ENCODE assay signal across 11 mouse cellular contexts in genomic region chr11:50441637-50442036, GRCm38 (mm10). TPM values are rescaled to one million over a fixed set of nuclear protein-coding genes. Genes with fewer than 3 reads are reported as not detected.
DNase-seq lines count a peak whose midpoint lies in the region; ATAC-seq and TF ChIP-seq lines count a peak whose summit lies in the region.
"Had no signal": no experiment of that assay in that cellular context is flagged by ENCODE, and none has a peak within 500 bp of the region (broad histone marks: within the 10 kb centered on the region; RNA-seq: fewer than 3 reads in every experiment).

No protein-coding gene starts in this region.

- no peak for TF ChIP-seq POLR2A in embryonic fibroblast, embryonic 13.5 days (IDR thresholded peaks at IDR 0.05; ENCODE audit: low read depth, low read length)
- no peak for TF ChIP-seq POLR2A in myocyte (IDR thresholded peaks at IDR 0.05; ENCODE audit: insufficient read length, low read depth)

- H3ac ChIP-seq in myocyte (ENCODE audit: control insufficient read depth, insufficient read length) = no peak overlapping the region

- peak overlapping the region; percentile 79 for H3K27ac ChIP-seq in embryonic fibroblast, embryonic 13.5 days (ENCODE audit: insufficient read depth, low read length)
- H3K27ac ChIP-seq in left cerebral cortex, adult 2 months = peak overlapping the region; percentile 29
- no peak overlapping the region for H3K27ac ChIP-seq in intestine, embryonic 15.5 days

- peak; percentile 69 for DNase-seq in layer of hippocampus, adult 11-12 months (ENCODE audit: low spot score)
- DNase-seq in layer of hippocampus, adult 9-10 months (ENCODE audit: low spot score) = no peak
- peak; percentile 54 to 69 for DNase-seq in left cerebral cortex, adult 2 months (ENCODE audit: extremely low spot score in 1 of 2, low spot score in 2 of 2)
- DNase-seq in kidney, adult 11 months = no peak
- no peak for DNase-seq in cerebellum, adult 8-10 months
- DNase-seq: kidney, postnatal 36 days; thymus, postnatal 36 days had no signal

- peaks cover 13% of the 10 kb centered on the region for H3K4me1 ChIP-seq in embryonic fibroblast, embryonic 13.5 days (ENCODE audit: control insufficient read depth, insufficient read depth, low read length)
- no peaks in the 10 kb centered on the region for H3K4me1 ChIP-seq in intestine, embryonic 15.5 days (replicated peaks)

- no peaks in the 10 kb centered on the region for H3K79me2 ChIP-seq in myocyte (ENCODE audit: control insufficient read depth, insufficient read depth)

- intact Hi-C loops in left cerebral cortex, adult 2 months (cut with DNase I) = loop anchor here (5.0 kb wide), 2 partner anchors 146 to 161 kb away; partner anchors contain the start of gene Adamts2

- no peak for ATAC-seq in intestine, embryonic 15.5 days

- no peak overlapping the region for H3K4me3 ChIP-seq in embryonic fibroblast, embryonic 13.5 days (ENCODE audit: insufficient read depth, low read length)
- no peak overlapping the region for H3K4me3 ChIP-seq in left cerebral cortex, adult 2 months
- H3K4me3 ChIP-seq in myocyte = no peak overlapping the region
- H3K4me3 ChIP-seq in intestine, embryonic 15.5 days (replicated peaks) = no peak overlapping the region

- H3K27me3 ChIP-seq in myocyte (ENCODE audit: control insufficient read depth, insufficient read depth, insufficient read length) = no peaks in the 10 kb centered on the region
- no peaks in the 10 kb centered on the region for H3K27me3 ChIP-seq in intestine, embryonic 15.5 days (replicated peaks)

- H3K36me3 ChIP-seq in myocyte (ENCODE audit: control insufficient read depth, insufficient read depth) = no peaks in the 10 kb centered on the region
- H3K36me3 ChIP-seq in intestine, embryonic 15.5 days = no peaks in the 10 kb centered on the region
- H3K36me3 ChIP-seq: G1E had no signal

- H3K4me2 ChIP-seq in myocyte (ENCODE audit: low read depth) = peak overlapping the region; percentile 64
- no peak overlapping the region for H3K4me2 ChIP-seq in intestine, embryonic 15.5 days (replicated peaks)

- H3K9me3 ChIP-seq in intestine, embryonic 15.5 days = no peaks in the 10 kb centered on the region
- H3K9me3 ChIP-seq: G1E had no signal

- WGBS in intestine, embryonic 15.5 days = 58% methylated on average over 9 of the region's 9 CpGs

- no peak overlapping the region for H3K9ac ChIP-seq in intestine, embryonic 15.5 days

- no peak for TF ChIP-seq CTCF in embryonic fibroblast, embryonic 13.5 days (IDR thresholded peaks at IDR 0.05; ENCODE audit: borderline replicate concordance, insufficient read depth, low read length)
- no peak for TF ChIP-seq CTCF in left cerebral cortex, adult 2 months (IDR thresholded peaks at IDR 0.05)

TF ChIP-seq in myocyte, 11 proteins besides CTCF, POLR2A, EP300 and RAD21:
- TF ChIP-seq CEBPB (IDR thresholded peaks at IDR 0.05; ENCODE audit: insufficient read depth, poor library complexity, severe bottlenecking) (no peak), MYOD1 (IDR thresholded peaks at IDR 0.05; ENCODE audit: control insufficient read depth in 1 of 3, insufficient read length in 2 of 3, low read depth in 2 of 3) (peak; percentile 56 to 95 (median 92)), REST (IDR thresholded peaks at IDR 0.05; ENCODE audit: insufficient read depth, insufficient read length) (no peak), TCF3 (IDR thresholded peaks at IDR 0.05; ENCODE audit: insufficient read length, low read depth) (peak; percentile 73), USF1 (IDR thresholded peaks at IDR 0.05; ENCODE audit: low read depth) (no peak), E2F4 (IDR thresholded peaks at IDR 0.05; ENCODE audit: insufficient read depth) (no peak), MYOG (IDR thresholded peaks at IDR 0.05; ENCODE audit: control insufficient read depth in 1 of 3, insufficient read depth in 1 of 3, insufficient read length in 2 of 3, low read depth in 2 of 3) (peak; percentile 79 to 95 (median 88)), POLR2AphosphoS2 (IDR thresholded peaks at IDR 0.05; ENCODE audit: insufficient read length, low read depth) (no peak), SRF (IDR thresholded peaks at IDR 0.05; ENCODE audit: control insufficient read depth, insufficient read length, low read depth) (no peak), TCF12 (IDR thresholded peaks at IDR 0.05; ENCODE audit: insufficient read depth, poor library complexity, severe bottlenecking) (peak; percentile 94), MAX (IDR thresholded peaks at IDR 0.05; ENCODE audit: low read depth) (no peak)

RNA-seq across cellular contexts. Expression of gene Rufy1, which starts 10.7 kb away (rescaled TPM):
- polyA plus RNA-seq in embryonic fibroblast, embryonic 13.5 days (2011; ENCODE audit: insufficient read length, low read depth, missing spikeins) = 19.3 and 19.8 TPM in 2 replicates
- 10 to 100 TPM; 26.2 to 27.0 TPM for total RNA-seq in left cerebral cortex, adult 2 months (2021)
- polyA plus RNA-seq in myocyte (2012; fragmentation: generic; extraction: Trizol) = 13.9 TPM
- 19.9 and 22.0 TPM in 2 replicates for polyA plus RNA-seq in intestine, embryonic 15.5 days (2015; fragmentation: Nextera tagmentation; extraction: Ambion mirVana)

Comparison
In these comparisons a context has a peak if more than half of its experiments do, and no peak if none do; other contexts are left out.
1. DNase-seq: peak in layer of hippocampus, adult 11-12 months (single experiment) and left cerebral cortex, adult 2 months (2 of 2); none in layer of hippocampus, adult 9-10 months (single experiment), kidney, adult 11 months (single experiment) and cerebellum, adult 8-10 months (single experiment).